Mouse (Mus musculus) right cerebral cortex, postnatal 36 days (tissue): Measurements from ENCODE around the gene Ctnnbl1.
A peak's percentile ranks its signal among the peaks of the same experiment; 100 is the strongest.

Experiments
- DNase-seq, 2 experiments: peaks; one replicate each; pipeline ENCODE4 v3.0.0; 2022; ENCODE audit warnings: low spot score in 2 of 2, mixed read lengths in 1 of 2

Gene Ctnnbl1

GRCm38 (mm10) chr2:157736854-157737850, at the start of gene Ctnnbl1:
Gene Ctnnbl1 (plus strand): TSS chr2:157737401.
- peak; percentile 99 to 100 for DNase-seq

- no peak for DNase-seq
Observed at GRCm38 (mm10) chr2:157687506-157687905, 49.7 kb upstream of the Ctnnbl1 start.

GRCm38 (mm10) chr2:157691266-157692105, 45.7 kb upstream of the Ctnnbl1 start:
- DNase-seq: no peak

GRCm38 (mm10) chr2:157692365-157692932, 44.8 kb upstream of the Ctnnbl1 start:
- DNase-seq: no peak

- no peak for DNase-seq
Observed at GRCm38 (mm10) chr2:157693576-157693975, 43.6 kb upstream of the Ctnnbl1 start.

GRCm38 (mm10) chr2:157696297-157696731, 40.9 kb upstream of the Ctnnbl1 start:
- DNase-seq: peak; percentile 25 to 31

GRCm38 (mm10) chr2:157703155-157703554, 34.0 kb upstream of the Ctnnbl1 start:
- DNase-seq: no peak

- no peak for DNase-seq
Observed at GRCm38 (mm10) chr2:157704991-157705776, 32.0 kb upstream of the Ctnnbl1 start.

GRCm38 (mm10) chr2:157705777-157706158, 31.4 kb upstream of the Ctnnbl1 start:
- no peak for DNase-seq

- no peak for DNase-seq
Observed at GRCm38 (mm10) chr2:157707191-157707923, 29.8 kb upstream of the Ctnnbl1 start.

- no peak for DNase-seq
Observed at GRCm38 (mm10) chr2:157712677-157713076, 24.5 kb upstream of the Ctnnbl1 start.

GRCm38 (mm10) chr2:157715586-157716191, 21.5 kb upstream of the Ctnnbl1 start:
- DNase-seq: no peak

- no peak for DNase-seq
Observed at GRCm38 (mm10) chr2:157718441-157718840, 18.8 kb upstream of the Ctnnbl1 start.

GRCm38 (mm10) chr2:157723883-157724573, 13.2 kb upstream of the Ctnnbl1 start:
- no peak for DNase-seq

- no peak for DNase-seq
Observed at GRCm38 (mm10) chr2:157724574-157724914, 12.7 kb upstream of the Ctnnbl1 start.

GRCm38 (mm10) chr2:157744619-157745018, 7.4 kb downstream of the Ctnnbl1 start:
- no peak for DNase-seq

- no peak for DNase-seq
Observed at GRCm38 (mm10) chr2:157745735-157746134, 8.5 kb downstream of the Ctnnbl1 start.

GRCm38 (mm10) chr2:157746558-157746957, 9.4 kb downstream of the Ctnnbl1 start:
- no peak for DNase-seq

GRCm38 (mm10) chr2:157747989-157748388, 10.8 kb downstream of the Ctnnbl1 start:
- peak in 1 of 2 experiments; percentile 46 for DNase-seq
